Mouse (Mus musculus) left cerebral cortex, postnatal 14 days (tissue): Measurements from ENCODE around the gene Dchs2. TPM values are rescaled to one million over a fixed set of nuclear protein-coding genes. Genes with fewer than 3 reads are reported as not detected.

ENCODE experiments used
- DNase-seq, 2 experiments: peaks; one replicate each; pipeline ENCODE4 v3.0.0; 2021 to 2022; ENCODE audit warnings: low spot score in 2 of 2, mixed read lengths in 1 of 2
- intact Hi-C: fragments of 180-260 bp; cut with DNase I; formaldehyde crosslinking; loops from one replicate; pipeline ENCODE4 v1.15.1; 2025
- total RNA-seq, 2 experiments: library from RNA; stranded (reverse); gene quantifications; 2 replicates each; pipeline ENCODE4 v1.2.3; 2021

Gene Dchs2
- total RNA-seq, 2 experiments from 2014 or later: 2.2 to 4.3 TPM

DNA sequence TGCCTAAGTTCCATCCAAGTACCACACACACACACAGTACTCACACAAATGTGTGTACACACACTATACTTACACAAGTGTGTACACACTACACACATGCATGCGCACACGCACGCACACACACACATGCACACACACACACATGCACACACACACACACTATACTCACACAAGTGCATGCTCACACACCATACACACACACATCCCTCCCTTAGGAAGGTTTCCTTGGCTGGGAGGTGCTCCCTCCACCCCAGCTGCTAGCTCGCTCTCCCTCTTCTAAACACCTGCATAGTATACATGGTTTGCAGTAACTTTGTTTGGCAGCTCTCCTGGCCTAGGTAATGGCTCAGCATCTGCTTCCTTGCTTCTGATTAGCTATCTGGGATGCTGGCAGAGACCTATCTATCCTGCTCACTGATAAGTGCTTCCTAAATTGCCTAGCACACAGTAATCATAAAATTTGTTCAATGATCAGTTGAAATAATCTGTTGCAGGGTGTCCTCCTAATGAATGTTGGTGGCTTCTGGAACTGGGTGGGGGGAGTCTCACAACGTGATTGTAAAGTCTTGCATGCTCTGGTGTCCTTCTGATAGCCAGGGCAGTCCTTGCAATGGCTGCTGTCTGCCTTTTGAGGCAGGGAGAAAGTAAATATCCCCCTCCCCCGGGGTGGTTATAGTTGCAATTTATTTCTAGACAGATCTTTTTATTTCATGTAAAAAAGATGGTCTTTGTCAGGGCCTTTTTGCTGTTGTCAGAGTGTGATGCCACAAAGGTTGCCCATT, 19.7 kb downstream of the Dchs2 start:
- intact Hi-C loops: no loop called here
- no peak for DNase-seq

DNA sequence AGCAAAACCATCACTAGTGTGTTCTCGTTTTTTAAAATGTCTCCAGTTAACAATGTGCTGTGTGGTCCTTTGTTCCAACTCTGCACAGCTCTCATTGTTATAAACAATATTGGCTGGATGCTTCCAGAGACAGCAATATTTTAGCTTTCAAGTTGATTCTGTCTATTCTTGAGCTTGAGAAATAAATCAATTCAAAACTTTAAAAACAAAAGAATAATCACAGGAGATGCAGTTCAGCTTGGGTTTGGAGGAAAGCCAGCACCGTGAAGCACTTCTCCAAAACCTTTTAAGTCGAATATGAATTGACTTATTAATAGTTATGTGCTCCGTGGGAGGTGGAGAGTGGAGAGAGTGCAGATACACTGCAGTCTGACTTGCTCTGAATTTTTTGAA, 20.3 kb downstream of the Dchs2 start:
- DNase-seq: no peak
- intact Hi-C loops: no loop called here

DNA sequence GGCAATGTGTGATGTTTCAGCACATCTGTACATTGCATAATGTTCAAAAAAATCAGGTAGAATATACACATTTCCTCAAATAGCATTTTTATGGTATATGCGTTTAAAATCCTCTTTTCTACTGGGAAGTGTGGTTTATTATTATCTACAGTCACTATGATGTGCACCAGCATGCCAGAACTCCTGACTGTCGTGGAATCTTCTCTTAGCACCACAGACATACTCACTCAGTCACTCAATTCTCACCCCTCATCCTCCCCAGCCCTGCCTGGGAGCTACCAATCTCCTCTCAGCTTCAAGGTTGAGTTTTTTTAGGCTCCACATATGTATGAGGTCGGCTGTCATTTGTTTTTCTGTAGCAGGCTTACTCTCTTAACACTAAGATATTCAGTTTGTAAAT, 20.8 kb downstream of the Dchs2 start:
- no peak for DNase-seq
- intact Hi-C loops: no loop called here

GRCm38 (mm10) chr3:83155600-83155999, 27.9 kb downstream of the Dchs2 start:
- no peak for DNase-seq
- intact Hi-C loops: no loop called here

GRCm38 (mm10) chr3:83156165-83156564, 28.4 kb downstream of the Dchs2 start:
- DNase-seq: no peak
- intact Hi-C loops: no loop called here

GRCm38 (mm10) chr3:83161542-83162231, 33.9 kb downstream of the Dchs2 start:
- intact Hi-C loops: no loop called here
- DNase-seq: no peak

DNA sequence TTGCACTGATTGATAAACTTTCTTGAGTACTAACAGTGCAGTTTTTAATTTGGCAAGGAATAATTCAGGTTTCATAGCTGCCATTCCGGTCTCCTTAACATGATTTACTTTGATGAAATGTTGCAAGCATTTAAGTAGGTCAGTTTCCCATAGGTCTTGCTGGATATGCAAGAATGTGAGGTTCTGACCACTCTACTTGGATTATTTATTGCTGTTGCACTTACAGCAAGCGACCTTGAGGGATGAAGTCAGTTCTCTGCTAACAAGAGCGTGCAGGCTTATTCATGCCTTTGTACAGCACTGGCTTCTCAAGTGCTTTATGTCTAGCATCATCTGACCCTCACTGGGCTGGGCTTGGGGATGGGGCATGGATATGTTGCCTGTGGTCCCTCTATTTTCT, 35.9 kb downstream of the Dchs2 start:
- intact Hi-C loops: no loop called here

DNA sequence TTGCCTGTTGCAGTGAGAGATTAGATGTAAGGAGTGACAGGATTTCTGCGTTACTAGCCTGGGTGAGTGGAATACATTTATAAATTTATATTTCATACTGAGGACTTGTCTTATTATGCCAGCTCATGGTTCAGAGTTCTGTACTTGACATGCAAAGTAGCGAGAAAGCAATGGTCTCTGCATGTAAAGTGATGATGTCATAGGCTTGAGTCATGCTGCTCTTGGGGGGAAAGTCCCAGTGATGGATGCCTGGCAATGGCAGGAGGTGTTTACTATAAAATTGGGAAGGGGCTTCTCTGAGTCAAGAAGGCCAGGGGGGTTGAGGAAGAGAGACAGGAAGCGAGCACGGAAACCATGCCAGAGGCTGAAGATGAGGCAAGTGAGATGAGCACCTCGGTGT, 57.8 kb downstream of the Dchs2 start:
- intact Hi-C loops: no loop called here
- DNase-seq: no peak

More for the DNA sequence above, 35.9 kb downstream of the Dchs2 start:
- no peak for DNase-seq

- intact Hi-C loops: no loop called here
- no peak for DNase-seq
Measured at GRCm38 (mm10) chr3:83191271-83191670, 63.5 kb downstream of the Dchs2 start.

- no peak for DNase-seq
- intact Hi-C loops: no loop called here
Measured at GRCm38 (mm10) chr3:83192401-83192800, 64.7 kb downstream of the Dchs2 start.

DNA sequence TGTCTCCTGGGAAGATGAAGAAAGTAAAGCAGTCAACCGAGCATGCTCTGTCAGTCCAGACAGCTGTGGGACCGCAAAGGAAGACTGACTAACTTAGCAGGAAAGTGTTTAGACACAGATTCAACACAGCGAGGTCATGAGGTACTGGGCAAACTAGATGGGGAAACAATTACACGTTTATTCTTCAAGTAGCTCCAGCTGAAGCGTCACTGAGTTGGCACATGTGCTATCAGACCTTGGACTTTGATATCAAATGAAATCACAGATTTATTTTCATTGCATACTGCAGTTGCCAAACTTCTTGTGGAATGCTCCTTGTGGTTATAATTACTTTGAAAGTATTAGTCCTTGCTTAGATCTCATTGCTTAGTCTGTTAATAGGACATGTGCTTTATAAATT, 67.2 kb downstream of the Dchs2 start:
- no peak for DNase-seq
- intact Hi-C loops: no loop called here

GRCm38 (mm10) chr3:83201286-83201980, 73.7 kb downstream of the Dchs2 start:
- intact Hi-C loops: no loop called here
- DNase-seq: no peak

DNA sequence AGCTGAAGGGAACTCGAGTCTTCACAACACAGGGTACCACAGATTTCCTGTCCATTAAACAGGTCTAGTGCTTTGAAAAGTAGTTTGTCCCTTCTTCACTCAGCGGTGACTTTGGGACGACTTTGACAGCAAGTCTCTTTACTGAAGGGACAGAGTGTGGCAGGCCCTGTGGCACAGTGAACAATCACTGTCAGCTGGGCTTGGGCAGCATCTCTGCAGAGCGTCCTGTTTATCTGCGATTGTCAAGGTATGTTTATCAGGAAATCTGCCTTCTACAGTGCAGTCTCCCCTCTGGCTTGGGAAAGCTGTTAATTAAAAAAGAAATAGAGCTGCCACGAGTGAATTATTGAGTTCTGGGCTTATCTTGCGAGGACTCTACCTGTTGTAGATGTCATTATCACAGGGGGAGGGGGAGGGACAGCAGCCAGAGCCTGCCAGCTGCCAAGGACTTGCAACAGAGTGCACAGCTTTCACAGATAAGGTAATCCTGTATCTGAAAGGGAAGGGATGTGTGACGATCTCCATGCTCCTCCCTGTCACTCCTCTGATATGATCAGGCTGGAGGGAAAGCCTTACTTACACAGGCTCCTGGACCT, 77.4 kb downstream of the Dchs2 start:
- intact Hi-C loops: no loop called here
- no peak for DNase-seq

DNA sequence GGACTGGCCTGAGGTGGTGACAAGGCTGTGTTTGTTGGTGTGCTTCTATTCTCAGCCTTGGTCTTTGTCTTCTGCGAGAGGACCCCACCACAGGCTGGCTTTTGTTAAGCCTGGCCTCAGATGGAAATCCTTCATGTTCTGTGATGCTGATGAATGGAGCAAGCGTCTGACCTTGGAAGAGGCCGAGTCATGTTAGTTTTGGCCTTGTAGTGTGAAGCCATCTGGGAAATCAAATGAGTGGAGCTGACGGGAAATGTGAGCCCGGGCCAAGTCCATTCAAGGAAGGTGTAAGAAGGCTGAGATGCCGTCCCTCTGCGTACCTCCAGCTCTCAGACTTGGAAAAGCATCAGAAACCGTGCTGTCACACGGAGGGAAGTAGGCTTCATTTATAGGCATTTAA, 81.9 kb downstream of the Dchs2 start:
- no peak for DNase-seq
- intact Hi-C loops: no loop called here

DNA sequence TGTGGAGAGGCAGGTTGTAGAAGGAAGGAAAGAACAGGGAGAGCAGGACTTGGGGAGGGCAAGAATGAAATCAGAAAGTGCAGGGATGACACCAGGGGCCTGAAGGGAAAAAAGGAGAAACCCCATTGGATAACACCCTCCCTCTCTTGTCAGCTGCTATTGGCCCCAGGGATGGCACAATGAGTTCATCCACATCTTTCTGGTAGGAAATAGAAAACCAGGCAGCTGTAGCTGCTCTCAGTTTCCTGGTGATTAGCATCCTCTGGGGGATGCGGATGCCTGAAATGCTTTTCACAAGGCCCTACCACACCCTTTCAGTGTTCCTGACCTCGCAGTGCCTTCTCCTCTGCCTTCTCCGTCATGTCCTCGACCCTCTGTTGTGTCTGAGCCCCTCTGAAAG, 82.5 kb downstream of the Dchs2 start:
- intact Hi-C loops: no loop called here
- DNase-seq: no peak

DNA sequence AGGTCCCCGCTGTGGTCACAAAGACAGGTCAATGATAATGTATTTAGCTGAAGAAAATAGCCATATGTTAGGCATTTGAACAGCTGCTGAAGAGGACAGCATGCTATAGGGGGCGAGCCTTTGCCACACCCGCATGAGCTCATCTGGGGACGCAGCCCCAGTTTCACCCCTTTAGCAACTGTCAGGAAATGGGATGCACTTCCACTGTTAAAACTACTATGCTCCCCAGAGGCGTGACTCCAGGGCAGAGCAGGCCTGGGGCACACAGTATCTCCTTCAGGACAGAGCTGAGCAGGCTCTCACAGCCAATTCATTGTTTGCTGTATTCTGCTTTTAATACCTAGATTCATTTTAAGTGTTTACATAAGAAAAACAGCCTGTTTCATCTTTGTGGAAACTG, 84.2 kb downstream of the Dchs2 start:
- no peak for DNase-seq
- intact Hi-C loops: no loop called here

GRCm38 (mm10) chr3:83212578-83212977, 84.8 kb downstream of the Dchs2 start:
- DNase-seq: peak; percentile 46 to 74
- intact Hi-C loops: no loop called here

GRCm38 (mm10) chr3:83218059-83218458, 90.3 kb downstream of the Dchs2 start:
- intact Hi-C loops: no loop called here
- no peak for DNase-seq

- intact Hi-C loops: no loop called here
- DNase-seq: peak in 1 of 2 experiments; percentile 51
Measured at GRCm38 (mm10) chr3:83220101-83220500, 92.4 kb downstream of the Dchs2 start.

GRCm38 (mm10) chr3:83222125-83222524, 94.4 kb downstream of the Dchs2 start:
- DNase-seq: peak; percentile 54 to 58
- intact Hi-C loops: loop anchor here (2.0 kb wide), 1 partner anchor 111 kb away; no protein-coding TSS in a partner anchor
